Mouse (Mus musculus): ENCODE results near the gene Fos. TPM values are rescaled to one million over a fixed set of nuclear protein-coding genes. Genes with fewer than 3 reads are reported as not detected.

The Fos gene
- total RNA-seq, 1 experiment: 10.3 TPM

DNA sequence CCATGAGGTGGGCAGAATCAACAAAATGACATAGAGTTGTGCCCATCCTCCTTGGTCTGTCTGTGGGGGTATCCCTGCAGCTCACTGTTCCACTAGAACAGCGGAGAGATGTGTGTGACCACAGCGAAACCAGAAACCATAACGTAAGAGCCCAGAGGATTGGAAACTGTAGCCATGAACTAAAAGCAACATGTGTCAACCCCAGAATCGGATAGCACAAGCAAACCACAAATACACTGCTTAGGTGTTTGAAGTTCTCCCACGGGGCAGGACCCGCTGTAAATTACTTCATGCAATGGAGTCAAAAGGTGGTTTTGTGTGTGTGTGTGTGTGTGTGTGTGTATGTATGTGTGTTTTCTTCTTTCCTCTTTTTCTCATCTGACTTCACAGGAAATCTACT is 26.7 kb upstream of the Fos start:
- in situ Hi-C loops (cut with MboI; ENCODE audit: low sequenced_read_pairs in 2 of 2, unreplicated experiment in 2 of 2): no loop called here

DNA sequence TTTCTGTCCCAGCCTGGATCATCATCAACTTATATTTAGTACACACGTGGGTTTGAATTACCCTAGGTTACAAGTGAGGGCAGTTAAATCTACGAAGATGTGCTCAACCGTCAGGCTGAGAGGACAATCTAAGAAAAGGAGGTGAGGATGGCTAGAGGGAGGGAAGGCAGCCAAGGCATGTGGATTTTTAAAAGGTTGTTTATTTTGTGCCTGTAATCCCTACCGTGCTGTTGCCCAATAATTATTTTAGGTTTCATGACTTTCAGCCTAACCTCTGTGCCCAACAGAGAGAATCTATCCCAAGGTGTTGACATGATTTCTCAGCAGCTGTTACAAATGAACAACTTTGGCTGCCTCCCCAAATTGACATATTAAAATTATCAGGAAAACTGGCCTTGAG is 26.2 kb upstream of the Fos start:
- Histone ChIP-seq H3K9me3 (ENCODE audit: control insufficient read depth, insufficient read depth, low read depth, low read length) (no peaks in the 10 kb centered on the region), H3K4me1 (ENCODE audit: control insufficient read depth in 2 of 2, insufficient read depth in 2 of 2, low read length in 2 of 2, poor library complexity in 1 of 2) (peaks cover 0 to 17% of the 10 kb centered on the region in 2 experiments; a peak in 1 of 4 replicates), H3K27ac (ENCODE audit: insufficient read depth, low read depth, low read length, poor library complexity, severe bottlenecking) (no peak overlapping the region), H3K36me3 (ENCODE audit: control insufficient read depth, insufficient read depth, low read length, poor library complexity, severe bottlenecking) (no peaks in the 10 kb centered on the region), H3K9ac (ENCODE audit: insufficient read depth, low read depth, low read length, poor library complexity, severe bottlenecking) (no peak overlapping the region), H3K4me3 (ENCODE audit: insufficient read depth in 1 of 2, low read depth in 1 of 2, low read length in 2 of 2, poor library complexity in 1 of 2, severe bottlenecking in 1 of 2) (no peak overlapping the region)
- DNase-seq (ENCODE audit: low read depth, low spot score): no peak
- in situ Hi-C loops (cut with MboI; ENCODE audit: low sequenced_read_pairs in 2 of 2, unreplicated experiment in 2 of 2): no loop called here
- TF ChIP-seq ZC3H11A (IDR thresholded peaks at IDR 0.05; ENCODE audit: borderline replicate concordance, low read depth, low read length): no peak
- TF ChIP-seq HCFC1 (IDR thresholded peaks at IDR 0.05; ENCODE audit: borderline replicate concordance, insufficient read depth, low read length): no peak
- TF ChIP-seq MAFK (IDR thresholded peaks at IDR 0.05; ENCODE audit: insufficient read depth, low read depth, low read length): no peak
- no peak for TF ChIP-seq ZNF384 (IDR thresholded peaks at IDR 0.05; ENCODE audit: low read depth, low read length)
- TF ChIP-seq CHD2 (IDR thresholded peaks at IDR 0.05; ENCODE audit: low read depth, low read length): no peak

More for the DNA sequence above, 26.7 kb upstream of the Fos start:
- no peak overlapping the region for H3K4me3 ChIP-seq (ENCODE audit: insufficient read depth in 1 of 2, low read depth in 1 of 2, low read length in 2 of 2, poor library complexity in 1 of 2, severe bottlenecking in 1 of 2)
- H3K36me3 ChIP-seq (ENCODE audit: control insufficient read depth, insufficient read depth, low read length, poor library complexity, severe bottlenecking): no peaks in the 10 kb centered on the region
- no peak for TF ChIP-seq ZNF384 (IDR thresholded peaks at IDR 0.05; ENCODE audit: low read depth, low read length)
- TF ChIP-seq ZC3H11A (IDR thresholded peaks at IDR 0.05; ENCODE audit: borderline replicate concordance, low read depth, low read length): no peak
- no peak for TF ChIP-seq CHD2 (IDR thresholded peaks at IDR 0.05; ENCODE audit: low read depth, low read length)
- TF ChIP-seq HCFC1 (IDR thresholded peaks at IDR 0.05; ENCODE audit: borderline replicate concordance, insufficient read depth, low read length): no peak
- TF ChIP-seq MAFK (IDR thresholded peaks at IDR 0.05; ENCODE audit: insufficient read depth, low read depth, low read length): no peak
- no peak overlapping the region for H3K9ac ChIP-seq (ENCODE audit: insufficient read depth, low read depth, low read length, poor library complexity, severe bottlenecking)
- H3K4me1 ChIP-seq (ENCODE audit: control insufficient read depth in 2 of 2, insufficient read depth in 2 of 2, low read length in 2 of 2, poor library complexity in 1 of 2): peaks cover 0 to 13% of the 10 kb centered on the region in 2 experiments; a peak in 1 of 4 replicates
- no peak overlapping the region for H3K27ac ChIP-seq (ENCODE audit: insufficient read depth, low read depth, low read length, poor library complexity, severe bottlenecking)
- no peak for DNase-seq (ENCODE audit: low read depth, low spot score)
- no peaks in the 10 kb centered on the region for H3K9me3 ChIP-seq (ENCODE audit: control insufficient read depth, insufficient read depth, low read depth, low read length)

- in situ Hi-C loops (cut with MboI; ENCODE audit: low sequenced_read_pairs in 2 of 2, unreplicated experiment in 2 of 2): no loop called here
- Histone ChIP-seq H3K9ac (ENCODE audit: insufficient read depth, low read depth, low read length, poor library complexity, severe bottlenecking) (no peak overlapping the region), H3K4me3 (ENCODE audit: insufficient read depth in 1 of 2, low read depth in 1 of 2, low read length in 2 of 2, poor library complexity in 1 of 2, severe bottlenecking in 1 of 2) (no peak overlapping the region), H3K9me3 (ENCODE audit: control insufficient read depth, insufficient read depth, low read depth, low read length) (no peaks in the 10 kb centered on the region), H3K36me3 (ENCODE audit: control insufficient read depth, insufficient read depth, low read length, poor library complexity, severe bottlenecking) (no peaks in the 10 kb centered on the region), H3K4me1 (ENCODE audit: control insufficient read depth in 2 of 2, insufficient read depth in 2 of 2, low read length in 2 of 2, poor library complexity in 1 of 2) (peaks cover 5 to 28% of the 10 kb centered on the region in 2 experiments; a peak in 3 of 4 replicates), H3K27ac (ENCODE audit: insufficient read depth, low read depth, low read length, poor library complexity, severe bottlenecking) (no peak overlapping the region)
- TF ChIP-seq ZNF384 (IDR thresholded peaks at IDR 0.05; ENCODE audit: low read depth, low read length): no peak
- no peak for TF ChIP-seq MAFK (IDR thresholded peaks at IDR 0.05; ENCODE audit: insufficient read depth, low read depth, low read length)
- no peak for TF ChIP-seq HCFC1 (IDR thresholded peaks at IDR 0.05; ENCODE audit: borderline replicate concordance, insufficient read depth, low read length)
- no peak for TF ChIP-seq CHD2 (IDR thresholded peaks at IDR 0.05; ENCODE audit: low read depth, low read length)
- TF ChIP-seq ZC3H11A (IDR thresholded peaks at IDR 0.05; ENCODE audit: borderline replicate concordance, low read depth, low read length): no peak
- no peak for DNase-seq (ENCODE audit: low read depth, low spot score)
These were observed 24.2 kb upstream of the Fos start for GRCm38 (mm10) chr12:85449478-85449877.

GRCm38 (mm10) chr12:85451693-85452491 is 21.8 kb upstream of the Fos start:
- Histone ChIP-seq H3K4me1 (ENCODE audit: control insufficient read depth in 2 of 2, insufficient read depth in 2 of 2, low read length in 2 of 2, poor library complexity in 1 of 2) (peaks cover 5 to 24% of the 10 kb centered on the region in 2 experiments; a peak in 3 of 4 replicates), H3K9me3 (ENCODE audit: control insufficient read depth, insufficient read depth, low read depth, low read length) (no peaks in the 10 kb centered on the region), H3K4me3 (ENCODE audit: insufficient read depth in 1 of 2, low read depth in 1 of 2, low read length in 2 of 2, poor library complexity in 1 of 2, severe bottlenecking in 1 of 2) (peak overlapping the region; percentile 13 to 36), H3K27ac (ENCODE audit: insufficient read depth, low read depth, low read length, poor library complexity, severe bottlenecking) (peak overlapping the region; percentile 58; the same call in 1 of the 2 replicates), H3K36me3 (ENCODE audit: control insufficient read depth, insufficient read depth, low read length, poor library complexity, severe bottlenecking) (no peaks in the 10 kb centered on the region), H3K9ac (ENCODE audit: insufficient read depth, low read depth, low read length, poor library complexity, severe bottlenecking) (peak overlapping the region; percentile 60; the same call in 1 of the 2 replicates)
- DNase-seq (ENCODE audit: low read depth, low spot score): peak; percentile 69
- TF ChIP-seq MAFK (IDR thresholded peaks at IDR 0.05; ENCODE audit: insufficient read depth, low read depth, low read length) (no peak), CHD2 (IDR thresholded peaks at IDR 0.05; ENCODE audit: low read depth, low read length) (0 out of 2 replicates have a peak, but pooled peaks have one; percentile 23)
- in situ Hi-C loops (cut with MboI; ENCODE audit: low sequenced_read_pairs in 2 of 2, unreplicated experiment in 2 of 2): no loop called here

Data from ES-E14 (cell line).